Mouse (Mus musculus) embryonic fibroblast, embryonic 13.5 days (primary cell): ENCODE data around the gene Ros1.

ENCODE experiments used
- CTCF ChIP-seq: IDR thresholded peaks from 2 replicates; pipeline ENCODE4 v1.5.1; 2011; ENCODE audit warnings: mild to moderate bottlenecking, control low read depth, low read length, moderate library complexity, borderline replicate concordance; ENCODE audit not compliant: insufficient read depth
- POLR2A ChIP-seq: IDR thresholded peaks from 2 replicates; pipeline ENCODE4 v1.6.1; 2011; ENCODE audit warnings: low read depth, mild to moderate bottlenecking, control low read depth, low read length, moderate library complexity

DNA sequence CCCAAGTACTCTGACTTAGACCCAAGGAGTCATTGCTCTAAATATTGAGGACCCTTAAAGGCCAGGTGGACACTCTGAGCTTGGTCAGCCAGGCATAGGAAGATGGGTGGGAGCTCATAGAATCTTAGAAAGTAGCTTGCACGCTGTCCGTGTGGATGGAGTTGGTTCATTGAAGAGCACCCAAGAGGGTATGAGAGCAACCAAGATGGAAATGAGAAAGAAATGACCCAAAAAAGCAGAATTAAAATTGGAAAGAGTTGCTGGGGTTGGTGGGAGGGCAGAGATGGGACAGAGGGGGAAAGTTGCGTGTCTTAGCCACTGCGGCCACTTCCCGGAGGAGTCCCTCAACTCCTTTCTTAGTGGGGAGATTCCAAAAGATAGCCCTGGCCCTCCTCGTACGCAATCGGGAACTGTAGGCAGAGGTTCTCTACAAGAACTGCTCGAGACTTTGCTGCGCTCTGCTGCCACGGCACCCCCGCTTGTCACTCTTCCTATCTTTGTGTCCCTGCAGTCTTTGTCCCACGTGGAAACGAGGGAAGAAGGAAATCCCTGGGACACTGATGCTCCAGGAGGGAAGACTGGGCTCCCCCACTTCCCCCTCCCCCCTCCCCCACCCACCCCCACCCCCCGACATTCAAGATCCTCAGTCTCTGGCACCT, 173.2 kb downstream of the Ros1 start:
- no peak for TF ChIP-seq CTCF
- TF ChIP-seq POLR2A: no peak
